Mouse (Mus musculus) hindbrain, postnatal 0 days (tissue): ENCODE measurements around the gene Itpripl1. TPM values are rescaled to one million over a fixed set of nuclear protein-coding genes. Genes with fewer than 3 reads are reported as not detected.
"Not testable (repeated sequence)": the region's sequence is repeated elsewhere in the genome, so short reads cannot be mapped to it uniquely, and the experiment has no call there.

ENCODE experiments used
- ATAC-seq: fragments of 200-750 bp; cut with Nextera tagmentation; 2 replicates; pipeline ENCODE4 v1.8.0; 2017; ENCODE audit warnings: mild to moderate bottlenecking, moderate TSS enrichment, moderate library complexity
- DNase-seq: peaks from one replicate; pipeline ENCODE4 v3.0.0-alpha.2; 2015; ENCODE audit warnings: low spot score
- H3K27ac ChIP-seq: fragments of 300-500 bp; sonication (generic); 2 replicates; pipeline ENCODE4 v1.5.1; 2014; ENCODE audit warnings: mild to moderate bottlenecking
- H3K27me3 ChIP-seq: fragments of 300-500 bp; sonication (generic); 2 replicates; pipeline ENCODE4 v1.6.1; 2014; ENCODE audit warnings: low read length, mixed read lengths; ENCODE audit not compliant: insufficient read depth
- H3K36me3 ChIP-seq: fragments of 300-500 bp; sonication (generic); 2 replicates; pipeline ENCODE4 v1.6.1; 2014; ENCODE audit warnings: low read length, mixed read lengths; ENCODE audit not compliant: insufficient read depth
- H3K4me1 ChIP-seq: fragments of 300-500 bp; sonication (generic); 2 replicates; pipeline ENCODE4 v1.6.1; 2014; ENCODE audit warnings: antibody characterized with exemption, low read length, mixed read lengths; ENCODE audit not compliant: insufficient read depth
- H3K4me2 ChIP-seq: fragments of 300-500 bp; sonication (generic); 2 replicates; pipeline ENCODE4 v1.6.1; 2014; ENCODE audit warnings: low read depth, mild to moderate bottlenecking, low read length, moderate library complexity, mixed read lengths
- H3K4me3 ChIP-seq: fragments of 300-500 bp; sonication (generic); 2 replicates; pipeline ENCODE4 v1.5.1; 2014; ENCODE audit warnings: low read length
- H3K9ac ChIP-seq: fragments of 300-500 bp; sonication (generic); replicated peaks from 2 replicates; pipeline ENCODE4 v1.6.1; 2014; ENCODE audit warnings: mild to moderate bottlenecking, low read length, moderate library complexity, mixed read lengths
- H3K9me3 ChIP-seq: fragments of 300-500 bp; sonication (generic); 2 replicates; pipeline ENCODE4 v1.6.1; 2016; ENCODE audit warnings: low read length, mixed read lengths
- CTCF ChIP-seq: IDR thresholded peaks from 2 replicates; pipeline ENCODE4 v1.5.1; 2016; ENCODE audit warnings: antibody characterized with exemption, control low read depth, low read depth
- WGBS: fragments of 180-500 bp; shearing (Covaris S2); extraction: QIAGEN DNeasy Blood & Tissue Kit; methylation state at CpG from one replicate; pipeline ENCODE4 v1.1.7; 2014; 5-methylcytosine and 5-hydroxymethylcytosine counted together
- polyA plus RNA-seq: library from polyadenylated mRNA; unstranded; fragments of >200 nt; fragmentation: Nextera tagmentation; extraction: Ambion mirVana; gene quantifications from 2 replicates; pipeline ENCODE4 v1.2.1, GENCODE M21; 2015
- total RNA-seq: library from RNA; depleted of rRNA; stranded (reverse); fragments of >200 nt; gene quantifications from 2 replicates; pipeline ENCODE4 v1.2.3, GENCODE M21; 2014

The Itpripl1 gene
- total and polyA plus RNA-seq, 2 experiments from 2014 or later: 11.0 to 14.6 TPM

DNA sequence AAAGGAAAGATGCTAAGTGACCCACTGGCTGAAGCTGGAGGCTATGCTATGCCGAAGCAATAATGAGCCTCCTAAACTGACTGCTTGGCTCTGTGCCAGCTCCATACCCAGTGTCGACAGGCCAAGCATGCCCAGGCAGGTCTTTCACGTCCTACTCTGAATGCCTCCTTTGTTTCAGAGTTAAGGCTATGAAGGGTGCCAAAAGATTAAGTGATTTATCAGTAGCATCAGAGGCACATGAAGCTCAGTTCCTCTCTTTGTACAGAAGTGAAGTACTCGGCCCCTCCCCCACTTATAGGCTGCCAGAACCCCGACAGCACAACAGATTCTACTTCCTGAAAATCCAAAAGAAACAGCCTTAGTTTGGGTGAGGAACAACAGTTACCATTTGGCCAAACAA, 6.3 kb downstream of the Itpripl1 start:
- Histone ChIP-seq H3K36me3 (no peaks in the 10 kb centered on the region), H3K4me2 (0 out of 2 replicates have a peak overlapping the region, but pooled peaks have one; percentile 5), H3K9me3 (no peaks in the 10 kb centered on the region), H3K9ac (no peak overlapping the region), H3K27ac (no peak overlapping the region), H3K4me1 (peaks cover 5% of the 10 kb centered on the region; the same call in 1 of the 2 replicates), H3K4me3 (no peak overlapping the region), H3K27me3 (no peaks in the 10 kb centered on the region)
- TF ChIP-seq CTCF: no peak
- ATAC-seq: no peak
- peak; percentile 55 for DNase-seq
- 9% methylated on average over 5 of the region's 5 CpGs for WGBS

DNA sequence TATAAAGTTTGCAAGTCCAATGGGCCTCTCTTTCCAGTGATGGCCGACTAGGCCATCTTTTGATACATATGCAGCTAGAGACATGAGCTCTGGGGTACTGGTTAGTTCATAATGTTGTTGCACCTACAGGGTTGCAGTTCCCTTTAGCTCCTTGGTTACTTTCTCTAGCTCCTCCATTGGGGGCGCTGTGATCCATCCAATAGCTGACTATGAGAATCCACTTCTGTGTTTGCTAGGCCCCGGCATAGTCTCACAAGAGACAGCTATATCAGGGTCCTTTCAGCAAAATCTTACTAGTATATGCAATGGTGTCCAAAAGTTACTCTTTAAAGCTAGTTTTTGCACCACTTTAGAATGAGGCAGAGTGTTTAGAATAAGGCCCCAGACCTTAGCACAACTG, 8.0 kb downstream of the Itpripl1 start:
- not testable (repeated sequence) for H3K4me1 ChIP-seq, H3K36me3 ChIP-seq, H3K9me3 ChIP-seq, DNase-seq, ATAC-seq, H3K27me3 ChIP-seq, H3K4me3 ChIP-seq, H3K4me2 ChIP-seq, H3K9ac ChIP-seq, H3K27ac ChIP-seq
- peak; percentile 35 for TF ChIP-seq CTCF
- WGBS: 39% methylated on average over 2 of the region's 3 CpGs

GRCm38 (mm10) chr2:127133621-127134461, 9.4 kb downstream of the Itpripl1 start, which contains the start of gene Ncaph:
TSS of gene Ncaph (minus strand) at chr2:127133954.
- H3K9me3 ChIP-seq: no peaks in the 10 kb centered on the region
- no peaks in the 10 kb centered on the region for H3K36me3 ChIP-seq
- no peak for TF ChIP-seq CTCF
- peak within 1 kb of the TSS; percentile 80 for H3K4me2 ChIP-seq
- peak within 1 kb of the TSS; percentile 92 for H3K4me3 ChIP-seq
- H3K9ac ChIP-seq: peak within 1 kb of the TSS; percentile 61
- WGBS: under 1% methylated on average over 57 of the region's 57 CpGs
- no peaks in the 10 kb centered on the region for H3K27me3 ChIP-seq
- peaks cover 5% of the 10 kb centered on the region; the same call in 1 of the 2 replicates for H3K4me1 ChIP-seq
- peak; percentile 96 for DNase-seq
- ATAC-seq: peak; percentile 93
- H3K27ac ChIP-seq: peak within 1 kb of the TSS; percentile 77

DNA sequence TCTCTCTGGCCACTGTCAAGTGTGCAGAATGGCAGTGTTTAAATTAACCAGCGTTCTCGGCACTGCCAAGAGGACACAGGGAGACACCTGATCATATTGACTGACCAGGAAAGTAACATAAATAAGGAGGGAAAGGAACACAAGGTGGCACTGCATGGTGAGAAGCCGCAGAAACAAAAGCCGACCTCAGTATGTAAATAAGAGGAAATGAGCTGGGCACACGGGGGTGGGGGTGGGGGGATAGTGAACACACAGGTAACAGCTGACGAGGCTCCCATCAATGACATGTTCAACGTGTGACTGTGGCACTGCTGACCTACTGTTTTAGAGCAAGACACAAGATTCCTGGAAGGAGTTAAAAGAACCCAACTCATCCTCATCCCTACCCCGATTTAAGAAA, 11.9 kb downstream of the Itpripl1 start:
- no peak overlapping the region for H3K9ac ChIP-seq
- TF ChIP-seq CTCF: no peak
- 70% methylated on average over 8 of the region's 8 CpGs for WGBS
- ATAC-seq (no peak), DNase-seq (no peak)
- no peaks in the 10 kb centered on the region for H3K36me3 ChIP-seq
- no peak overlapping the region for H3K27ac ChIP-seq
- H3K4me3 ChIP-seq: no peak overlapping the region
- H3K9me3 ChIP-seq: no peaks in the 10 kb centered on the region
- H3K27me3 ChIP-seq: no peaks in the 10 kb centered on the region
- no peaks in the 10 kb centered on the region for H3K4me1 ChIP-seq
- H3K4me2 ChIP-seq: no peak overlapping the region

DNA sequence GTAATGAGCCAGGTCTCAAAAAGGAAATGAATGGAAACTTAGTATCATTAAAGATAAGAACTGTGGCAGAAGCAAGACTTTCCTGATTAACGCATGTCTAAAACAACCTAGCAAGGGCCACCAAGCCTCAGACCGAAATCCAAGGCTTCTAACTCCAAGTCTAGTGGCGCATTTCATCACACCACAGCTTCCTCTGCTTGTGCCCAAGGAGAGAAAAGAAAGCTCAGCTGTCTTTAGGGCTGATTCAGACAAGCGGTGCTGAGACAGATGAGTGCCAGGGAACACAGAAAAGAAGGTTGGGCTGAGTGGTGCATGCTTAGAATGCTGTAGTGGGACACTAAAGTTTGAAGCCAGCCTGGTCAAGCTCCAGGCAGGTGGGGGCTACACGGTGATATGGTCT, 14.3 kb downstream of the Itpripl1 start:
- Histone ChIP-seq H3K27me3 (no peaks in the 10 kb centered on the region), H3K9ac (no peak overlapping the region), H3K4me3 (no peak overlapping the region), H3K4me1 (no peaks in the 10 kb centered on the region), H3K27ac (no peak overlapping the region), H3K9me3 (no peaks in the 10 kb centered on the region), H3K36me3 (peaks cover 8% of the 10 kb centered on the region), H3K4me2 (no peak overlapping the region)
- WGBS: 77% methylated on average over 5 of the region's 5 CpGs
- DNase-seq (peak; percentile 4), ATAC-seq (no peak)
- TF ChIP-seq CTCF: no peak

- no peak overlapping the region for H3K4me2 ChIP-seq
- ATAC-seq: no peak; the same call in 1 of the 2 replicates
- TF ChIP-seq CTCF: no peak
These were observed 21.5 kb downstream of the Itpripl1 start for GRCm38 (mm10) chr2:127121591-127122235.

DNA sequence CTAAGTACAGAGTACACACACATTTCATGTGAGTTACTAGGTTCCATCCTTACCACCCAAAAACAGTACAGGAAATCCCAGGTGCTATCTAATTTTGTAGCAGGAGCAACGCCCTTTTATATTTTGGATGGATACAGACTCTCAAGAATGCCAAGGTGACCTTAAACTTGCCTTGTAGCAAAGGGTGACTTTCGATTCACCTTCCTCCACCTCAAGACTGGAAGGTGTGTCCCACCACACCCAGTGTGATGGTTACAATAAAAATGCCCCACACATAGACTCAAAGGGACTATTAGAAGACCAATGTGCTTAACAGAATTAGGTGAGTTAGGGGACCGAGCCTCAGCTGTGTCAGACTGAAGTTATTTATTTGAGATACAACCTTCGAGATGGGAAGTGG, 34.3 kb downstream of the Itpripl1 start:
- H3K4me2 ChIP-seq: no peak overlapping the region
- no peak overlapping the region for H3K9ac ChIP-seq
- H3K36me3 ChIP-seq: peaks cover 12% of the 10 kb centered on the region; the same call in 1 of the 2 replicates
- H3K4me1 ChIP-seq: no peaks in the 10 kb centered on the region
- no peak overlapping the region for H3K27ac ChIP-seq
- no peaks in the 10 kb centered on the region for H3K27me3 ChIP-seq
- WGBS: 95% methylated on average over 4 of the region's 4 CpGs
- TF ChIP-seq CTCF: no peak
- no peak for ATAC-seq
- DNase-seq: no peak
- no peaks in the 10 kb centered on the region for H3K9me3 ChIP-seq
- H3K4me3 ChIP-seq: no peak overlapping the region

More at GRCm38 (mm10) chr2:127121591-127122235, 21.5 kb downstream of the Itpripl1 start:
- Histone ChIP-seq H3K27ac (peak overlapping the region; percentile 2; the same call in 1 of the 2 replicates), H3K4me1 (no peaks in the 10 kb centered on the region), H3K36me3 (peaks cover 14% of the 10 kb centered on the region), H3K4me3 (no peak overlapping the region), H3K9ac (no peak overlapping the region), H3K9me3 (no peaks in the 10 kb centered on the region), H3K27me3 (no peaks in the 10 kb centered on the region)
- DNase-seq: no peak
- WGBS: 75% methylated on average over 8 of the region's 8 CpGs
